Mouse (Mus musculus) embryonic facial prominence, embryonic 11.5 days (tissue): ENCODE measurements around the gene Capzb. TPM values are rescaled to one million over a fixed set of nuclear protein-coding genes. Genes with fewer than 3 reads are reported as not detected.

ENCODE experiments used
- ATAC-seq: fragments of 200-750 bp; cut with Nextera tagmentation; replicated peaks from 2 replicates; pipeline ENCODE4 v1.8.0; 2017; ENCODE audit warnings: low read depth; ENCODE audit not compliant: insufficient number of reproducible peaks, low FRiP score, low TSS enrichment
- DNase-seq: peaks from one replicate; pipeline ENCODE4 v3.0.0-alpha.2; 2015; ENCODE audit warnings: low spot score
- H3K27ac ChIP-seq: fragments of 300-500 bp; sonication (generic); replicated peaks from 2 replicates; pipeline ENCODE4 v1.5.1; 2014; ENCODE audit warnings: mild to moderate bottlenecking, low read depth, low read length, control low read depth
- H3K27me3 ChIP-seq: fragments of 300-500 bp; sonication (generic); 2 replicates; pipeline ENCODE4 v1.6.1; 2014; ENCODE audit warnings: mild to moderate bottlenecking, low read length, moderate library complexity, mixed read lengths; ENCODE audit not compliant: control insufficient read depth, insufficient read depth
- H3K36me3 ChIP-seq: fragments of 300-500 bp; sonication (generic); replicated peaks from 2 replicates; pipeline ENCODE4 v1.6.1; 2014; ENCODE audit warnings: low read depth, mild to moderate bottlenecking, low read length, moderate library complexity, mixed read lengths; ENCODE audit not compliant: control insufficient read depth, insufficient read depth
- H3K4me1 ChIP-seq: fragments of 300-500 bp; sonication (generic); 2 replicates; pipeline ENCODE4 v1.6.1; 2014; ENCODE audit warnings: low read length, mixed read lengths; ENCODE audit not compliant: control insufficient read depth, insufficient read depth
- H3K4me2 ChIP-seq: fragments of 300-500 bp; sonication (generic); 2 replicates; pipeline ENCODE4 v1.6.1; 2014; ENCODE audit warnings: low read depth, mild to moderate bottlenecking, control low read depth, low read length, moderate library complexity
- H3K4me3 ChIP-seq: fragments of 300-500 bp; sonication (generic); 2 replicates; pipeline ENCODE4 v1.5.1; 2014; ENCODE audit warnings: low read depth, low read length, control low read depth
- H3K9ac ChIP-seq: fragments of 300-500 bp; sonication (generic); replicated peaks from 2 replicates; pipeline ENCODE4 v1.6.1; 2014; ENCODE audit warnings: mild to moderate bottlenecking, control low read depth, low read length
- H3K9me3 ChIP-seq: fragments of 300-500 bp; sonication (generic); replicated peaks from 2 replicates; pipeline ENCODE4 v1.6.1; 2016; ENCODE audit warnings: mild to moderate bottlenecking, low read length, inconsistent platforms, mixed read lengths; ENCODE audit not compliant: control insufficient read depth
- WGBS: fragments of 180-500 bp; shearing (Covaris S2); extraction: QIAGEN DNeasy Blood & Tissue Kit; methylation state at CpG from one replicate; pipeline ENCODE4 v1.1.7; 2014; 5-methylcytosine and 5-hydroxymethylcytosine counted together
- polyA plus RNA-seq: library from polyadenylated mRNA; unstranded; fragments of >200 nt; fragmentation: Nextera tagmentation; extraction: Ambion mirVana; gene quantifications from 2 replicates; pipeline ENCODE4 v1.2.1, GENCODE M21; 2014

The Capzb gene
- polyA plus RNA-seq, 1 experiment from 2014 or later, result 314 TPM

DNA sequence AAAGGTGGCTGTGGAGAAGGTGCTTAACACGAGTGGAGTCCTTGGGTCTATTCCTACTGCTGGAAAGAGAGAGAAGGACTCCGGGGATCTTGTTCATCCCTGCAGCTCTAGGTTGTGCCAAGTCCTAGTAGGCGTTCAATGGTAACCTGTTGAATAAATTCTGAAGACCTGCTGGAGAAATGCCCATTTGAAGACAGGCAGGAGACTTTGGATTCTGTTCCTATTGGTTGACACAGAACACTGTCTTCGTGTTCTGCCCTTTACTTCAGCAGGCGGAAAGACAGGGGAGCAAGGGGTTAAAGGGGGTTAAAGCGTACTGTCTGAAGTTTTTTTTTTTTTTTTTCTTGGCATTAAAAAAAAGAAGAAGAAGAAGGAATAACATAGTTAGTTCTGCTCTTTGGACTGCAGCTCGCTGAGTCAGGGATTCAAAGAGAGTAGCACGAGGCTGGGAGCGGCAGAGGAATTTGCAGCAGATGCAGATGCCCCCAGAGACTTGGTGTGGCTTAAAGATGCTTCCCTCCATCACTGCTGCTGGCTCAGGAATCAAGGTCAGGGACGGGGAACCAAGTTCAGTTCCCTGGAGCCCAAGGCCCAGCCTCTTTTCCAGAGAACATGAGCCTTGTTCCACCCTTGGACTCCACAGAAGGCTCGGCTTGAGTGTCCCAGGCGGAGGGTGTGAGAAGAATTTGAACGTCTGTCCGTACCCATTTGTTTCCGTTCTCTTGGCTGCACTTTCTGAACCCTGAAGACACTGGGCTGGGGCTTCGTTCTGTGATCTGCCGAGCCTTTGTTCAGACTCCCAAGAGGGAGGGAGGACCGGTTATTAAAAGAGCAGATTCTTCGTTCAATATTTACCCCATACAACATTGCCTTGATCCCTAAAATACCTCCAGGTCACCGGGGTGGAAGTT, 17.4 kb upstream of the Capzb start:
- ATAC-seq (no peak), DNase-seq (no peak)
- no peak overlapping the region for H3K4me3 ChIP-seq
- 51% methylated on average over 20 of the region's 20 CpGs for WGBS
- no peaks in the 10 kb centered on the region for H3K36me3 ChIP-seq
- no peak overlapping the region for H3K9ac ChIP-seq
- H3K27me3 ChIP-seq, result no peaks in the 10 kb centered on the region
- no peaks in the 10 kb centered on the region for H3K9me3 ChIP-seq
- no peak overlapping the region; the same call in 1 of the 2 replicates for H3K4me2 ChIP-seq
- H3K27ac ChIP-seq, result no peak overlapping the region
- H3K4me1 ChIP-seq, result no peaks in the 10 kb centered on the region

DNA sequence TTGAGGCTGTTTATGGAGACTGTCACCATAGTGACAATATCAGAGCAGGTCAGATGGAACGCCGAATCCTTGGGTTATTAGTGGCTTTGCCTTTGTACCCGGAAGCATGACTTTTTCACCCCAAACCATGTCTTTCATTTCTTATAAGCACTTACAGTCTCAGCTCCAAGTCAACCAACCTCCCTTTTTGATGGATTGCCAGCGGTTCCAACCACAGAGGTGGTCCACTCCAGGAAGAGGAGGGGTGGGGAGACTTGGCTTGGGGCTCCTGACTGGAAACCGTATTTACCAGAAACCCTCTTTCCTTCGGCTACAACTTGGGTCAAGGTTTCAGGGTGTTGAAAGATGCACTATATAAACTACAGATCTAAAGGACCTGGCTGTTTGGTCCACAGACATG, 16.7 kb upstream of the Capzb start:
- 67% methylated on average over 6 of the region's 6 CpGs for WGBS
- ATAC-seq, result no peak

DNA sequence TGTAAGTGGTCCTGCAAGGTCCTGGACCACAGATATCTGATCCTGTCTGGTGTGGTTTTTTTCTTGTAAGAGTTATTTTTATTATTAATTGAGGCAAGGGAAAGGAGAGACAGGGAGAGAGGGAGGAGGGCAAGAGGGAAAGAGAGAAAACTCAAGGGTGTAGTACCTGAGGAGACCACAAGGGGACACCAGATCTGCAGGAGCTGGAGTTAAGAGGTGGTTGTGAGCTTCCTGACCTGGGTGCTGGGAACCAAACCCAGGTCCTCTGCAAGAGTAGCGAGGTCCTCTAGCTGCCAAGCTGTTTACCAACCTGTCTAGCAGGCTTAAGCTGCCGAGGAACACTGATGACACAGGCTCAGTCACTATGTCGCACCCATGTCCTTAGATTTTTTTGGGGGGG, 14.8 kb upstream of the Capzb start:
- no peak overlapping the region for H3K4me3 ChIP-seq
- H3K9me3 ChIP-seq, result no peaks in the 10 kb centered on the region
- ATAC-seq, result no peak
- H3K27ac ChIP-seq, result no peak overlapping the region
- no peak overlapping the region for H3K9ac ChIP-seq
- no peaks in the 10 kb centered on the region for H3K27me3 ChIP-seq
- WGBS, result 98% methylated on average over 3 of the region's 3 CpGs
- DNase-seq, result no peak
- no peaks in the 10 kb centered on the region for H3K36me3 ChIP-seq
- no peaks in the 10 kb centered on the region for H3K4me1 ChIP-seq
- no peak overlapping the region for H3K4me2 ChIP-seq

More for the DNA sequence above, 16.7 kb upstream of the Capzb start:
- no peak overlapping the region for H3K27ac ChIP-seq
- H3K27me3 ChIP-seq, result no peaks in the 10 kb centered on the region
- H3K9ac ChIP-seq, result no peak overlapping the region
- no peak overlapping the region for H3K4me3 ChIP-seq
- H3K4me1 ChIP-seq, result no peaks in the 10 kb centered on the region
- H3K9me3 ChIP-seq, result no peaks in the 10 kb centered on the region
- no peak for DNase-seq
- H3K4me2 ChIP-seq, result no peak overlapping the region; the same call in 1 of the 2 replicates
- H3K36me3 ChIP-seq, result no peaks in the 10 kb centered on the region

DNA sequence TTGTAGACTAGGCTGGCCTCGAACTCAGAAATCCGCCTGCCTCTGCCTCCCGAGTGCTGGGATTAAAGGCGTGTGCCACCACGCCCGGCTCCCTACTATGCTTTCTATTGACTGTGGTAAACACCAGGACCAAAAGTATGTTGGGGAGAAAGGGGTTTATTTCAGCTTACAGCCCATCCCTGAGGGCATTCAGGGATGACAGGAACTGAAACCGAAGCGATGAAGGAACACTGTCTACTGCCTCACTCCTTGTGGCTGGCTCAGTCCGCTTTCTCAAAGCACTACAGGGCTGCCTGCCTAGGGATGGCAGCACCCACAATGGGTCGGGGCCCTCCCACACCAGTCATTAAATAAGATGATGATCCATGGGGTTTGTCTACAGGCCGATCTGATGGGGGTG, 14.3 kb upstream of the Capzb start:
- H3K4me2 ChIP-seq, result no peak overlapping the region
- H3K36me3 ChIP-seq, result no peaks in the 10 kb centered on the region
- DNase-seq, result no peak
- H3K9me3 ChIP-seq, result no peaks in the 10 kb centered on the region
- 96% methylated on average over 11 of the region's 11 CpGs for WGBS
- H3K4me3 ChIP-seq, result no peak overlapping the region
- no peak for ATAC-seq
- no peaks in the 10 kb centered on the region for H3K4me1 ChIP-seq
- H3K27me3 ChIP-seq, result no peaks in the 10 kb centered on the region
- H3K9ac ChIP-seq, result no peak overlapping the region
- no peak overlapping the region for H3K27ac ChIP-seq

DNA sequence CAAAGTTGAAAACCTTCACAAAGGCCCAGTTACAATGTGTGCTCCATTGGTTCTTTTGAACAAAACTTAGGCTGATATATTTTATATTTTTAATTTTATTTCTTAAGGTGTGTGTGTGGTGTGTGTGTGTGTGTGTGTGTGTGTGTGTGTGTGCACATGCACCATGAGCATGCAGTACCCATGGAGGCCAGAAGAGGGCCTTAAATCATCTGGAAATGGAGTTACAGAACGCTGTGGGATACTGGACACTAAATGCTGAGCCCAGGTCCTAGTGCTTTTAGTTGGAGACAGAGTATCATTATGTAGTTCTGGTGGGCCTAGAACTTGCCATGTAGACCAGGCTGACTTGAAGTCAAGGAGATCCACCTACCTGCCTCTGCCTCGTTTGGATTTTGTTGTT, 13.5 kb upstream of the Capzb start:
- no peak overlapping the region for H3K27ac ChIP-seq
- no peak for DNase-seq
- no peaks in the 10 kb centered on the region for H3K36me3 ChIP-seq
- no peaks in the 10 kb centered on the region for H3K4me1 ChIP-seq
- H3K9ac ChIP-seq, result no peak overlapping the region
- H3K4me3 ChIP-seq, result no peak overlapping the region
- WGBS, result 73% methylated on average over 2 of the region's 2 CpGs
- H3K27me3 ChIP-seq, result no peaks in the 10 kb centered on the region
- H3K4me2 ChIP-seq, result no peak overlapping the region
- H3K9me3 ChIP-seq, result no peaks in the 10 kb centered on the region
- no peak for ATAC-seq

DNA sequence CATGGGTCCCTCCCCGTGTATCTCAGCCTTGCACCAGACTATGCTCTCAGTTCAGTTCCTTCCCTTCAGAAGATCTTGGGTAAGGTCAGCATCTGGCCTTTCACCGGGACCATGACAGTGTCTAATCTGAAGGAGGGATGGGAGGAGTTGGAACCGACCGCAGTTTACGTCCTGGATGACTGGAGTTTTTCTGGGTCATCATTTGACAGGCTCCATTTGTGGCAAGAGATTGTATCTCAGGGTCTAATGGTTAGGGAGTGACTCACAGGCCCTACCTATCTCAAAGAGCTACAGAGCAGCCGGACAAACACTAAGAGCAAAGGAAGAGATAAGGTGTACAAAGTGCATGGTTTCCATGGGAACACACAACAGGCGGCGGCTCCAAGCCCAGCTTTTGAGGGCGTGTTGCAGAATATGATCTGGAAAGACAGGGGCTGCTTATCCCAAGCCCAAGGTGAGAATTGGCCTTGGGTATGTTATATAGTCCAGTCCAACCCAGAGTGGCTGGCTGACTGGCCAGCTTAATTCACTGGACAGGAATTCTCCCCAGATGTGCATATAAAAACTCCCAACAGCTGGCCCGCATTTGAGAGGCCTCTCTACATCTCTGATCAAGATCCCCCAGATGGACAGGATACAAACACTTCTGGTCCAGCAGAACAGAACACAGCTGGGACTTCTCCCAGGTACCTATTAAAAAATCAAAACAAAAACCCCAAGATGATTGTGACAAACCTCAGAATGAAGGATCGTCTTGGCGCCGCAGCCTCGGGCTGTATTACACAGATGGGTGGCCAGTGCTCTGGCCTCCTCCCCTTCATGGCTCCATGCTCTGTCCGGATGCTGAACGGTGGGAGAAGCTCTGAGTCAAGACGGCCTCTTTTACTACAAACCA, 12.7 kb upstream of the Capzb start:
- WGBS, result 81% methylated on average over 17 of the region's 17 CpGs
- H3K9me3 ChIP-seq, result no peaks in the 10 kb centered on the region
- DNase-seq, result no peak

DNA sequence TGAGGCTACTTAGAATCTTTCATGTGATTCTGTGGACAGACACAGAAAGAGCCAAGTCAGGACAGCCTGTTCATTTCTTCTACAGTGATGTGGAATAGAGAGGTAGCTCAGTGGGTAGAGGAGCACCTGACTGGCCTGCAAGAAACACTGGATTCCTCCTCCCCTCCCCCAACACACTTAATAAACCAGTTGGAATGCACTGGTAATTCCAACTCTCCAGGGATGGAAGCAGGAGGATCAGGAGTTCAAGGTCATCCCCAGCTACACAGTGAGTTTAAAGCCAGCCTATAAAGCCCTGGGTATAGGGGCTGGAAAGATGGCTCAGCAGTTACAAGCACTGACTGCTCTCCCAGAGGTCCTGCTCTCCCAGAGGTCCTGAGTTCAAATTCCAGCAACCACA, 10.2 kb upstream of the Capzb start:
- no peak overlapping the region for H3K27ac ChIP-seq
- ATAC-seq, result no peak
- H3K4me3 ChIP-seq, result no peak overlapping the region

More for the DNA sequence above, 12.7 kb upstream of the Capzb start:
- no peaks in the 10 kb centered on the region for H3K4me1 ChIP-seq
- no peak overlapping the region for H3K27ac ChIP-seq
- no peak overlapping the region for H3K4me2 ChIP-seq
- H3K9ac ChIP-seq, result no peak overlapping the region
- no peak overlapping the region for H3K4me3 ChIP-seq
- no peaks in the 10 kb centered on the region for H3K27me3 ChIP-seq
- H3K36me3 ChIP-seq, result no peaks in the 10 kb centered on the region
- no peak for ATAC-seq

More for the DNA sequence above, 10.2 kb upstream of the Capzb start:
- no peak for DNase-seq
- Histone ChIP-seq H3K9ac (no peak overlapping the region), H3K4me2 (no peak overlapping the region), H3K27me3 (no peaks in the 10 kb centered on the region), H3K4me1 (no peaks in the 10 kb centered on the region), H3K36me3 (no peaks in the 10 kb centered on the region), H3K9me3 (no peaks in the 10 kb centered on the region)
